Mouse (Mus musculus) central nervous system, embryonic 18 days (tissue): ENCODE measurements around the gene Naa16. TPM values are rescaled to one million over a fixed set of nuclear protein-coding genes. Genes with fewer than 3 reads are reported as not detected.

ENCODE experiments used
- polyA plus RNA-seq: library from polyadenylated mRNA; depleted of rRNA; stranded (reverse); fragments of >200 nt; gene quantifications from 2 replicates; pipeline ENCODE4 v1.2.3, GENCODE M21; 2012; rRNA removed

Naa16 gene
- polyA plus RNA-seq, result 10.7 and 11.5 TPM in 2 replicates

DNA sequence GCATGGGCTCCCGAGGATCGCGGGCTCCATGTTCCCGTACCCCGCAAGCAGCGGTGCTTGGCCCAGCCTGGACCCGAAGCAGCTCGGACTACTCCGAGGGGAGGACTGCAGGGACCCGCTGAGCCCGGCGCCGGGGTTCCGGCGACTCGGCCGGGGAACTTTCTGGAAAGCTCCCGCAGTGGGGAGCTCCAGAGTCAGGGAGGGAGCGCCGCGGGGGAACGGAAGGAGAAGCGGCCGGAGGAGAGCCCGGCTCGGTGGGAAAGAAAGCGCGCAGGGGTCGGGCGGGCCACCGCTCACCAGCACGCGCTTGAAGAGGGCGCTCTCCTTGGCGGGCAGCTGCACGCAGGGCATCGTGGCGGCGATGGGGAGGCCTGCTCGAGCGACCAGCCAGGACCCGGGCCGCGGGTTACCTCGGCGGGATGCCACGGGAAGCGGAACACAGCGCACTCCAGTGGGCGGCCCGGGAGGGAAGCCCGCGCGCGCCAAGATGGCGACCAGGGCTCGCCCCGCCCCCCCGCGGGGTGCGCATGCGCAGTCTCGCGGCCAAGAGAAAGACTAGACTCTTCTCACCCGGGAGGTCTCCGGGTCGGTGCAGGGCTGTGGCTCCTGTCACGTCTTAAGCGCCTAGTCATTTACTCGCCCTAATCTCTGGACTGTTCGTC, at the start of gene Naa16:
TSS of gene Naa16 (minus strand) at position 514 of the 662 bp plus-strand sequence.

DNA sequence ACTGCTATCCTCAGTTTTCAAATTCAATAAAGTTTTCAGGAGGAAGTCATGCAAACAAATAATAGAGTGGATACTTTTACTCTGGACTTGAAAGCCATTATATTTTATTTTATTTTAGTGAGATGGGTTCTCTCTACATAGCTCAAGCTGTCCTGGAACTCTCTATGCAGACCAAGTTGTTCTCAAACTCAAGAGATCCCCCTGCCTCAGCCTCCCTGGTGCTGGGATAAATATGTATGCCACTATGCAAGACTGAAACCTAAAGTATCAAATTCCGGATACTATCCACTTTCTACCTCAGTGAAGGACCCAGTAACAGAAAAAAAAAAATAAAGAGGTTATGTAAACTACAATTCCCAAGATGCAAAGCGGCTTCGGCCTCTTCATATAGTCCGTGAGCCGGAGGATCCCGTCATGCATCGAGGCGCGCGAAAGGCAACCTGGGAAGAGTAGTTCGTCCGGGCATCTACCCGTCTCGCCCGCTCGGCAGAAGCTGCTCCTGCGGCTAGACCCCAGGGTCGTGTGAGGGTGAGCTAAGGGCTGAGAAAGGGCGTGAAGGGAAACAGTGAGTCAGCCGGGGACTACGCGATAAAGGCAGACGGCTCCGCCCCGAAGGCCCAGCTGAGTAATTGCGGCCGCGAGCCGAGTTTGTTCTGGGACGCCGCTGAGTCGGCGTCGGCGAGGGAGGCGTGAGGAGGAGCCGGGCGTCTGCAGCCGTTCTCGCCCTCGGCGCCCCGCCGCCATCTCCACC, 35.6 kb upstream of the Naa16 start, which contains the start of gene Kbtbd7:
TSS of gene Kbtbd7 (plus strand) at position 533 of the 751 bp plus-strand sequence.

GRCm38 (mm10) chr14:79397321-79398122, 6.9 kb upstream of the Naa16 start, which contains the start of gene Mtrf1:
Mtrf1 (plus strand) TSS chr14:79397772.

DNA sequence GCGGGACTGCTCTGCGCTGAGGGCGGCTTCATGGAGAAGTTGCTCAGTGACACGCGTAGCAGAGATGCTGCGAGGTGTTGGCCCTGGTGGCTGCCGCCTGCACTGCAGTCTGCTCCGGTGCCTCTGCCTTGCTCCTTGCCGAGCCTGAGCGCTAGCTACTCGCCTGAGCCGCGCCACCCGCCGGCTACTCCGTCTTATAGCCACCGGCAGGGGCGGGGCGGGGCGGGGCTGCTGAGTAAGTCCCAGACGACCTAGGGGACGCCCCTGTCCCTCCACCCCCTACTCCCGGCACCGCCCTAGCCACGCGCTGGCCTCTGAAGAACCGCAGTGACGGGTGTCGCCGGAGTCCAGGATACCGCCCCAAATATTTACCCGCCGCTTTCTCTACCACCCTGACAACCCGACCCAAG, 89.1 kb downstream of the Naa16 start, which contains the start of gene Rgcc:
TSS of gene Rgcc (minus strand) at position 180 of the 410 bp plus-strand sequence.

Other genes with a start within 250 kb of the Naa16 start
- not detected in 2 replicates for gene Zfp957, start 143.4 kb downstream of the Naa16 start, polyA plus RNA-seq
- 46.4 and 47.3 TPM in 2 replicates for gene Rgcc, start 89.1 kb downstream of the Naa16 start, polyA plus RNA-seq
- 6.3 TPM in 2 replicates for gene Mtrf1, start 7.0 kb upstream of the Naa16 start, polyA plus RNA-seq
- gene Kbtbd7, start 35.7 kb upstream of the Naa16 start, polyA plus RNA-seq, result 19.8 and 20.1 TPM in 2 replicates
- gene Kbtbd6, start 61.1 kb upstream of the Naa16 start, polyA plus RNA-seq, result 1.8 and 2.0 TPM in 2 replicates
- gene Elf1, start 90.4 kb upstream of the Naa16 start, polyA plus RNA-seq, result 3.9 and 4.2 TPM in 2 replicates
- gene Wbp4, start 90.7 kb upstream of the Naa16 start, polyA plus RNA-seq, result 24.9 and 28.7 TPM in 2 replicates
- 52.8 and 55.2 TPM in 2 replicates for gene Sugt1, start 196.9 kb upstream of the Naa16 start, polyA plus RNA-seq